In genomic region chr10:89406733-89407484, GRCm38 (mm10) we compare ENCODE assay signal across 28 mouse cellular contexts. TPM values are rescaled to one million over a fixed set of nuclear protein-coding genes. Genes with fewer than 3 reads are reported as not detected.
A peak's percentile ranks its signal among the peaks of the same experiment; 100 is the strongest.
DNase-seq lines count a peak whose midpoint lies in the region; ATAC-seq and TF ChIP-seq lines count a peak whose summit lies in the region.
"Had no signal": no experiment of that assay in that cellular context is flagged by ENCODE, and none has a peak within 500 bp of the region (broad histone marks: within the 10 kb centered on the region; RNA-seq: fewer than 3 reads in every experiment).

No protein-coding gene starts in this region.

- H3K27me3 ChIP-seq in liver, embryonic 11.5 days (replicated peaks; ENCODE audit: control insufficient read depth, insufficient read depth, low read length), result no peaks in the 10 kb centered on the region
- H3K27me3 ChIP-seq in liver, postnatal 0 days (ENCODE audit: insufficient read depth, low read length), result no peaks in the 10 kb centered on the region
- H3K27me3 ChIP-seq in splenic B cell, adult 2 months (ENCODE audit: control insufficient read depth, insufficient read depth, low read length, poor library complexity, severe bottlenecking), result no peaks in the 10 kb centered on the region
- H3K27me3 ChIP-seq: CH12.LX; embryonic facial prominence, embryonic 12.5 days; forebrain, embryonic 15.5 days; heart, embryonic 12.5 days had no signal

- peak overlapping the region; percentile 25; the same call in 1 of the 2 replicates for H3K27ac ChIP-seq in liver, embryonic 11.5 days (ENCODE audit: low read depth, low read length)
- no peak overlapping the region for H3K27ac ChIP-seq in liver, postnatal 0 days (ENCODE audit: low read depth)
- H3K27ac ChIP-seq: embryonic facial prominence, embryonic 12.5 days; forebrain, embryonic 15.5 days; heart, adult 2 months; hindbrain, embryonic 10.5 days; layer of hippocampus, adult 2 months; left cerebral cortex, adult 2 months had no signal

- WGBS in liver, embryonic 11.5 days, result 62% methylated on average over 5 of the region's 6 CpGs
- WGBS in liver, postnatal 0 days (ENCODE audit: insufficient replicate concordance), result 49% methylated on average over 5 of the region's 6 CpGs

- no peaks in the 10 kb centered on the region for H3K4me1 ChIP-seq in liver, embryonic 11.5 days (replicated peaks; ENCODE audit: control insufficient read depth, insufficient read depth, low read length)
- no peaks in the 10 kb centered on the region for H3K4me1 ChIP-seq in liver, postnatal 0 days (ENCODE audit: insufficient read depth)
- H3K4me1 ChIP-seq: embryonic facial prominence, embryonic 12.5 days; forebrain, embryonic 15.5 days; heart, embryonic 12.5 days; hindbrain, embryonic 10.5 days had no signal

- DNase-seq in liver, embryonic 11.5 days (ENCODE audit: low spot score), result no peak
- no peak for DNase-seq in liver, postnatal 0 days
- DNase-seq in splenic B cell, adult 2 months (ENCODE audit: low read depth, low spot score), result peak; percentile 8
- DNase-seq in urinary bladder, adult 2 months (ENCODE audit: low spot score), result no peak
- DNase-seq: adrenal gland, adult 8-10 months; cerebellum, adult 11 months; cerebellum, adult 9-10 months; cerebellum, postnatal 36 days; embryo, embryonic 11 days; gastrocnemius, postnatal 25 days; heart, adult 2 months; kidney, adult 2 months; kidney, postnatal 36 days; lung, adult 2 months; lung, postnatal 10 days; midbrain, embryonic 14.5 days; right cerebral cortex, postnatal 4 days had no signal

- peak; percentile 66 for ATAC-seq in common myeloid progenitor, adult 5-6 weeks (replicated peaks; ENCODE audit: low read depth, poor library complexity, severe bottlenecking)
- ATAC-seq in liver, embryonic 11.5 days (replicated peaks; ENCODE audit: low FRiP score), result peak; percentile 40; the same call in 1 of the 2 replicates
- peak; percentile 35; the same call in 1 of the 2 replicates for ATAC-seq in liver, postnatal 0 days
- ATAC-seq in cerebellum, adult (ENCODE audit: insufficient number of reproducible peaks, low FRiP score, low TSS enrichment), result no peak
- no peak for ATAC-seq in activated CD4-positive, CD25-positive, alpha-beta regulatory T cell, adult 4 months
- ATAC-seq: forebrain, embryonic 15.5 days; hindbrain, embryonic 16.5 days had no signal

- H3K9me3 ChIP-seq in liver, embryonic 11.5 days (ENCODE audit: control insufficient read depth, low read length), result no peaks in the 10 kb centered on the region
- no peaks in the 10 kb centered on the region for H3K9me3 ChIP-seq in liver, postnatal 0 days (ENCODE audit: low read length)
- H3K9me3 ChIP-seq: embryonic facial prominence, embryonic 12.5 days; forebrain, embryonic 15.5 days; heart, embryonic 12.5 days; hindbrain, embryonic 10.5 days had no signal

- no peak for TF ChIP-seq EP300 in liver, postnatal 0 days (IDR thresholded peaks at IDR 0.05; ENCODE audit: low read depth)

- TF ChIP-seq CTCF in liver, postnatal 0 days (IDR thresholded peaks at IDR 0.05; ENCODE audit: low read depth), result no peak

- no peak overlapping the region for H3K4me2 ChIP-seq in liver, embryonic 11.5 days
- no peak overlapping the region for H3K4me2 ChIP-seq in liver, postnatal 0 days (ENCODE audit: low read depth, low read length)
- H3K4me2 ChIP-seq: embryonic facial prominence, embryonic 12.5 days; forebrain, embryonic 15.5 days; heart, embryonic 12.5 days had no signal

- no peak overlapping the region for H3K4me3 ChIP-seq in liver, embryonic 11.5 days (ENCODE audit: low read depth, low read length)
- no peak overlapping the region for H3K4me3 ChIP-seq in liver, postnatal 0 days (ENCODE audit: low read depth, low read length)
- H3K4me3 ChIP-seq: embryonic facial prominence, embryonic 12.5 days; forebrain, embryonic 15.5 days; heart, adult 2 months; heart, embryonic 12.5 days; hindbrain, embryonic 10.5 days; layer of hippocampus, adult 2 months; left cerebral cortex, adult 2 months had no signal

- no peak overlapping the region for H3K9ac ChIP-seq in liver, embryonic 11.5 days (ENCODE audit: low read depth, low read length)
- no peak overlapping the region for H3K9ac ChIP-seq in liver, postnatal 0 days (replicated peaks)
- H3K9ac ChIP-seq: embryonic facial prominence, embryonic 12.5 days; forebrain, embryonic 15.5 days; heart, embryonic 12.5 days had no signal

- H3K36me3 ChIP-seq in liver, embryonic 11.5 days (ENCODE audit: control insufficient read depth, insufficient read depth, low read length), result peaks cover 2% of the 10 kb centered on the region; the same call in 1 of the 2 replicates
- peaks cover 4% of the 10 kb centered on the region for H3K36me3 ChIP-seq in liver, postnatal 0 days (replicated peaks; ENCODE audit: insufficient read depth, low read length)
- no peaks in the 10 kb centered on the region for H3K36me3 ChIP-seq in splenic B cell, adult 2 months (ENCODE audit: control insufficient read depth, insufficient read depth, low read length, poor library complexity, severe bottlenecking)
- H3K36me3 ChIP-seq: embryonic facial prominence, embryonic 12.5 days; forebrain, embryonic 15.5 days had no signal

RNA-seq across cellular contexts. Expression of gene Gas2l3, which starts 36.9 kb away (rescaled TPM):
- 16.4 and 25.9 TPM in 2 replicates for total RNA-seq in common myeloid progenitor, adult 5-6 weeks (2017)
- 7.6 and 9.1 TPM in 2 replicates for polyA plus RNA-seq in liver, embryonic 11.5 days (2014; fragmentation: Nextera tagmentation; extraction: Ambion mirVana)
- 2.8 and 2.9 TPM in 2 replicates for polyA plus RNA-seq in liver, postnatal 0 days (2015; fragmentation: Nextera tagmentation; extraction: Ambion mirVana)
- 3.5 and 3.6 TPM in 2 replicates for polyA plus RNA-seq in urinary bladder, adult 2 months (2012; rRNA removed)
- 1 to 10 TPM; 3.0 to 4.0 TPM for polyA plus RNA-seq in activated CD4-positive, CD25-positive, alpha-beta regulatory T cell, adult 4 months (2017; shearing (Covaris generic))

Comparison
In these comparisons a context has a peak if more than half of its experiments do, and no peak if none do; other contexts are left out.
1. ATAC-seq: peak in common myeloid progenitor, adult 5-6 weeks (single experiment), liver, embryonic 11.5 days (single experiment) and liver, postnatal 0 days (single experiment); none in cerebellum, adult (single experiment) and activated CD4-positive, CD25-positive, alpha-beta regulatory T cell, adult 4 months (single experiment).